Mouse (Mus musculus): ENCODE measurements around the gene Mtrf1l.

Mtrf1l gene

GRCm38 (mm10) chr10:5823740-5824491 is at the start of gene Mtrf1l:
Gene Mtrf1l (minus strand): TSS chr10:5823910.
- in situ Hi-C loops (cut with MboI; ENCODE audit: low pct_unique_long_range_greater_than_20kb in 1 of 2, low sequenced_read_pairs in 2 of 2, unreplicated experiment in 1 of 2): no loop called here

- in situ Hi-C loops (cut with MboI; ENCODE audit: low pct_unique_long_range_greater_than_20kb in 1 of 2, low sequenced_read_pairs in 2 of 2, unreplicated experiment in 1 of 2): no loop called here
Measured at GRCm38 (mm10) chr10:5871081-5871480, 47.4 kb upstream of the Mtrf1l start.

DNA sequence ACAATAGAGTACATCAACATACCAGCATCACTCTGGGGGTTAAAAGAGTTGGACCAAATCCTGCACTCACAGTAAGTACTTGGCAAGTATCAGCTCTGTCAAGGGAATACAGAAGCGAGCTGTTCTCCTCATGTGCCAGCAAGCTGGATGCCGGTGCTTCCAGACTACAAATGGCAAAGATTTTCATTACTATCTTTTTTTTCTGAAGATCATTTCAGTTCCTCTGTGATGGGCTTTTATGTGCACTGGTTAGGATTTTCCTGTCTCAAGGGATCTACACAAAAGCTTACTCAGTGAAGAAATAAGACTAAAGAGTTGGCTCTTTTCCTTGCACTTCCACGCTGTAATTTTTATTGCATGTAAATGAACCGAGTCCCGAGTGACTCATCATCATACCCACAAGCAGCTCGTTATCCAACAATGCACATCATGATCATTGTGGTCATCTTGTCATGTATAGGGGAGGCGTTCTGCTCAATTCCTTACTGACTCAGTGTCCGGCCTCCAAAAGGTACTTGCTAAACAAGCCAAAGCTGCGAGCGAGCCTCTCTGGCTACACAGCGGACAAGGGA is 44.4 kb upstream of the Mtrf1l start:
- in situ Hi-C loops (cut with MboI; ENCODE audit: low pct_unique_long_range_greater_than_20kb in 1 of 2, low sequenced_read_pairs in 2 of 2, unreplicated experiment in 1 of 2): no loop called here

DNA sequence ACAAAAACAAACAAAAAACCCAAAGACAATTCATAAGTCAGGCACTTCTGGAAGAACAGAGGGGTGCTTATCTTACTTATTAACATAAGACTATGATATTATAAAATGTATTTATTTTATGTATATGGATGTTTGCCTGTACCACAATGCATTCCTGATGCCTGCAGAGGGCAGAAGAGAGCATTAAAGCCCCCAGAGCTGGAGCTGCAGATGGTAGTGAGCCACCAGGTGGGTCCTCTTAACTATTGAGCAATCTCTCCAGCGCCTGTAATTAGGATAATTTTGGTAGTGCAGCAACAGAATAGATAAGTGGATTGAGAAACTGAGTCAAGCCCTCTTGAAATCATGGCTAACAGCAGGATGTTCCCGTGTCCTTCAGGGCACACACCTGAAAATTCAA is 42.3 kb upstream of the Mtrf1l start:
- in situ Hi-C loops (cut with MboI; ENCODE audit: low pct_unique_long_range_greater_than_20kb in 1 of 2, low sequenced_read_pairs in 2 of 2, unreplicated experiment in 1 of 2): no loop called here

- in situ Hi-C loops (cut with MboI; ENCODE audit: low pct_unique_long_range_greater_than_20kb in 1 of 2, low sequenced_read_pairs in 2 of 2, unreplicated experiment in 1 of 2): no loop called here
Measured at GRCm38 (mm10) chr10:5862669-5863068, 39.0 kb upstream of the Mtrf1l start.

GRCm38 (mm10) chr10:5860849-5861248 is 37.1 kb upstream of the Mtrf1l start:
- in situ Hi-C loops (cut with MboI; ENCODE audit: low pct_unique_long_range_greater_than_20kb in 1 of 2, low sequenced_read_pairs in 2 of 2, unreplicated experiment in 1 of 2): no loop called here

- in situ Hi-C loops (cut with MboI; ENCODE audit: low pct_unique_long_range_greater_than_20kb in 1 of 2, low sequenced_read_pairs in 2 of 2, unreplicated experiment in 1 of 2): no loop called here
Measured at GRCm38 (mm10) chr10:5859729-5860128, 36.0 kb upstream of the Mtrf1l start.

- in situ Hi-C loops (cut with MboI; ENCODE audit: low pct_unique_long_range_greater_than_20kb in 1 of 2, low sequenced_read_pairs in 2 of 2, unreplicated experiment in 1 of 2): no loop called here
Measured at GRCm38 (mm10) chr10:5857996-5858549, 34.4 kb upstream of the Mtrf1l start.

GRCm38 (mm10) chr10:5853290-5853868 is 29.7 kb upstream of the Mtrf1l start:
- in situ Hi-C loops (cut with MboI; ENCODE audit: low pct_unique_long_range_greater_than_20kb in 1 of 2, low sequenced_read_pairs in 2 of 2, unreplicated experiment in 1 of 2): no loop called here

DNA sequence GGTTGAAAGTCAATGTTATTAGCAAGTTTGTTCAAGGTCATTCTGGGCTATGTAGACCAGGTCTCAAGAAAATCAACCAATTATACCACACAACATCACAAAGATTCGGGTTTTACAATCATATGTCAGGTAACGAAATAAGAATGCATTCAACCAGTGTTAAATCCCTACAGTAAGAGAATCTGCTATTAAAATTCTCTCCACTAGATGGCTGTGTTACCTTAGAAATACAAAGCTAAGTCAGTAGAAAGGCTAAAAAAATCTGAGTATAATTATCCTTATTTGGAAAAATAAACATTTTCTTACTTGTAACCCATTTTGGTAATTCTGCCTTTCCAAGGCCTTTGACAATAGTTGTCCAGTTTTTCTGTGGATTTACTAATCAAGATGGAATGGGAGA is 23.2 kb upstream of the Mtrf1l start:
- in situ Hi-C loops (cut with MboI; ENCODE audit: low pct_unique_long_range_greater_than_20kb in 1 of 2, low sequenced_read_pairs in 2 of 2, unreplicated experiment in 1 of 2): no loop called here

- in situ Hi-C loops (cut with MboI; ENCODE audit: low pct_unique_long_range_greater_than_20kb in 1 of 2, low sequenced_read_pairs in 2 of 2, unreplicated experiment in 1 of 2): no loop called here
Measured at GRCm38 (mm10) chr10:5841369-5841768, 17.7 kb upstream of the Mtrf1l start.

DNA sequence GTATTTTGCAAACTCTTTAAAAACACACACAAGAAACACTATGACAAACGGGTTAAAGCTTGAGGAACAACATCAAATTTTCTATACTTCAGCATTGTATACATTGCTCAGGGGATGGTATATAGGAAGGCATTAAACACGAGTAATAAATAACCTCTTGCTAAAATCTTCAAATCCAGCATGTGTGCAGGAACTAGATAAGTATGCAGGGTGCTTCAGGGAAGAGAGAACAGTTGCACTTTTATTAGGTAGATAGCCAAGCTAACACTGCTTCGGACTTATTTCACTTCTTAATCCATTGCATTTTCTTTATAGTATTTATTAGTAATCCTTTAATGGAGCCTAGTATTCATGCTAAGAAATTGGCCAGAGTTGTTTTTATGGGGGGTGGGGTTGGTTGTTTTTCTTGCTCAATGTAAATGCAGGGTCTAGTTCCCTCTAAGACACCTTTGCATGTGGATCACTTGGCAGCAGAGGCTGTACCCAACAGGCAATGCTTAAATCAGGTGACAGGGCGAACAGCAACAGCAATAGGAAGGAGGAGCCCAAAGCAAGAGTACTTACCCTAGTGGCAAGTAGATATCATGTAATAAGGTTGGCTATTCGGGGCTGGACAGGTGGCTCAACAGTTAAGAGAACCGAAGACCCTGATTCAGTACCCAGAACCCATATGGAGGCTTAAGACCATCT is 2.8 kb upstream of the Mtrf1l start:
- in situ Hi-C loops (cut with MboI; ENCODE audit: low pct_unique_long_range_greater_than_20kb in 1 of 2, low sequenced_read_pairs in 2 of 2, unreplicated experiment in 1 of 2): no loop called here

GRCm38 (mm10) chr10:5824779-5825178 is 1.1 kb upstream of the Mtrf1l start:
- in situ Hi-C loops (cut with MboI; ENCODE audit: low pct_unique_long_range_greater_than_20kb in 1 of 2, low sequenced_read_pairs in 2 of 2, unreplicated experiment in 1 of 2): no loop called here

DNA sequence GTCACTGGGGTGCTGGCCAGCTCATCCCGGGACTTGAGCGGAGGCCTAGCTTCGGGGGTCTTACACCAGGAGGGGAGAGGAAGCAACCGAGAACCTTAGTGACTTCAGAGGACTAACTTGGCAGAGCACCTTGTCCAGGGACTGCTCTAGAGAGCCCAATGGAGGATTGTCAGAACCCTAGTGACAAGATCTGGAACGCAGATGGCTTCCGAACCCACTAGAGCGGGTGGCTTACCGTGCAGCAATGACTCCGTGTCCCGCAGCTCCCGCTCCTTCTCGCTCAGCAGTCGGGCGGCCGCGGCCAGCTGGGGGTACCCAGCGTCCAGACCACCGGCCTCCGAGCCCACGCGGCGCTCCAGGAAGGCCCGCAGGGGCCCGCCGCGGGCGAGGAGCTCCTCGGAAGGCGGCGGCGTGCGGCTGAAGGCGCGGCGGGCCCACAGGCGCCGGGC is 395 bp downstream of the Mtrf1l start:
- in situ Hi-C loops (cut with MboI; ENCODE audit: low pct_unique_long_range_greater_than_20kb in 1 of 2, low sequenced_read_pairs in 2 of 2, unreplicated experiment in 1 of 2): no loop called here

DNA sequence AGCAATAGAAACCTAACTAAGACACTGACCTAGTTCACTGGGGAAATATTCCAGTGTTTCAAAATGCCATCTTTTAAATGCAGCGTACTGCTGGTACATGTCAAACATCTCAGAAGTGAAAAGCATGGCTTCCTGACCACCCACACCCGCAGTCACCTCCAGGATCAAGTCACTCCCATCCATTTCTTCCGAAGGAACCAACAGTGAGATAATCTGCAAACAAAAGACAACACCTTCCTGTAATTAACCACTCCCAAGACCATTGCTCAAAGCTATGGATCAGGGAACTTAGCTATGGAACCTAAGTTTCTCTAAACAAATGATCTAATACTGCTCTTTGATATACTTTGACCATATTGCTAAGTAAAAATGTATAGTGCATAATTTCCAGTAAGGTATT is 4.9 kb downstream of the Mtrf1l start:
- in situ Hi-C loops (cut with MboI; ENCODE audit: low pct_unique_long_range_greater_than_20kb in 1 of 2, low sequenced_read_pairs in 2 of 2, unreplicated experiment in 1 of 2): no loop called here

DNA sequence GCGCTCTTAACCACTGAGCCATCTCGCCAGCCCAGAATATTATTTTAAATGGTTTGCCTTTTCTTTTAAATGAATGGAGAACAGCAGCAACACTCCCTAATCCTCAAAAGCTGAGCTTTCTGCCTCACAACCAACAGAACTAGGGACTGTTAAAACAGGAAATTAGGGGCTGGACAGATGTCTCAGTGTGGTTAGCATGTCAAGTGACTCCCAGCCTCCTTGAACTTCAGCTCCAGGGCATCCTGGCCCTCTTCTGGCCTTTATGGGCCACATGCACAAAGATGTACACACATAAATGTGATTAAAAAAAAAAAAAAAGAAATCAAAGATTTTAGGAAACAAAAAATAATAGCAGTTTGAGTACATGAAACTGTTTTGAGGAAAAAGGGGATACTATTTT is 7.7 kb downstream of the Mtrf1l start:
- in situ Hi-C loops (cut with MboI; ENCODE audit: low pct_unique_long_range_greater_than_20kb in 1 of 2, low sequenced_read_pairs in 2 of 2, unreplicated experiment in 1 of 2): no loop called here

DNA sequence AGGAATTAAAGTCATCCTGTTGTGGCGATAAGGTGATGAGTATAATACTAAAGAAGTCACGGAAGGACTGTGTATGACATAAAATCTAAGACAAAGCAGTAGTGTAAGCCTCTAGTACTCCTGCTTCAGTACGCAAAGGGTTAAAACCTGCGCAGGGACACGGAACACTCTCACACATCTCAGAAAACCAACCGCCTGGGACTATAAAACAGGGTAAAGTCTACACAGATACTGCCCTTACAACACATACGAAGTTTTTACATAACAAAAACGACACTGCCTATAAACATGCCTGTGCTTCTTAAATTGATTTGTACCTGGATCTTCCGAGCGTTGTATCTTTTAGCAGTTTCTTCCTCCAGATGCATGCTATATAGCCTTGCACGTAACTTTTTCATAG is 10.0 kb downstream of the Mtrf1l start:
- in situ Hi-C loops (cut with MboI; ENCODE audit: low pct_unique_long_range_greater_than_20kb in 1 of 2, low sequenced_read_pairs in 2 of 2, unreplicated experiment in 1 of 2): no loop called here

- in situ Hi-C loops (cut with MboI; ENCODE audit: low pct_unique_long_range_greater_than_20kb in 1 of 2, low sequenced_read_pairs in 2 of 2, unreplicated experiment in 1 of 2): no loop called here
Measured at GRCm38 (mm10) chr10:5807683-5808082, 16.0 kb downstream of the Mtrf1l start.

DNA sequence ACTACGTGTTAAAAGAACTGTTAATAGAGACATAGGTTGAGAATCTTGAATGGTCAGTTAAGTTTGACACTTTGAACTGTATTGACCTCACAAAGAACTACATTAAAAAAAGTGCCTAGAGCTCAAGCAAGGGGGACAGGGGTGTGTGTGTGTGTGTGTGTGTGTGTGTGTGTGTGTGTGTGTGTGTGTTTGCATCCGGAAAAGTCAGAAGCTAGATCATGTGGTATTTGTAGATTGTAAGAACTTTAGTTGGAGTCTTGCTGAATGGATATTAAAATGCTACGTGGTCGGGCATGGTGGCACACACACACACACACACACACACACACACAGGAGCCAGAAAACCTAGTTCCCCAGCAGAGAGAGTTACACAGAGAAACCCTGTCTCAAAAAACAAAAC is 16.7 kb downstream of the Mtrf1l start:
- in situ Hi-C loops (cut with MboI; ENCODE audit: low pct_unique_long_range_greater_than_20kb in 1 of 2, low sequenced_read_pairs in 2 of 2, unreplicated experiment in 1 of 2): no loop called here
